Mouse (Mus musculus): ENCODE measurements at regions not wholly inside any gene's neighbourhood (a gene's known extent, or its start where the extent isn't known, plus 50 kb on each side); places are given as distances from the start of the nearest gene placed in this dataset.

DNA sequence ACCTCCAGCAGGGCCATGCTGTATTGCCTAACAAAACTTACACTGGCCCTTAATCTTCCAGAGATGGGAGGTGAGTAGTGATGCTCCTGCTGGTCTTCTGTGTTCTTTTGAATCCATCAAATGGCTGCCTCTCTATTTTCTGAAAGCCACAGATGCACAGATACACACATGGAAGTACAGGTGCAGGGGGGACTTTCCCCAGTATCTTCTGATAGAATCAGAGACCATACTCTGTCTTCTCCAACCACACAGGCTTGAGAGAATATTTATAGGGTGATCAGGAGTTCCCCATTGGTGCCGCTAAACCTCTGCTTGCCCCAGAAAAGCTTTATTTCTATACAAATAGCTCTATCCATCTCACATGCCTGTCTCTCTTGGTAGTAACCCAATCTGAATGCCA is 133.5 kb upstream of the Tbl1xr1 start:
- Histone ChIP-seq H3K4me3 (ENCODE audit: insufficient read depth in 1 of 2, low read depth in 1 of 2, low read length in 2 of 2, poor library complexity in 1 of 2, severe bottlenecking in 1 of 2) (no peak overlapping the region), H3K27ac (ENCODE audit: insufficient read depth, low read depth, low read length, poor library complexity, severe bottlenecking) (no peak overlapping the region), H3K9me3 (ENCODE audit: control insufficient read depth, insufficient read depth, low read depth, low read length) (no peaks in the 10 kb centered on the region), H3K4me1 (ENCODE audit: control insufficient read depth in 2 of 2, insufficient read depth in 2 of 2, low read length in 2 of 2, poor library complexity in 1 of 2) (peaks cover 7 to 9% of the 10 kb centered on the region in 2 experiments; a peak in 3 of 4 replicates), H3K36me3 (ENCODE audit: control insufficient read depth, insufficient read depth, low read length, poor library complexity, severe bottlenecking) (no peaks in the 10 kb centered on the region), H3K9ac (ENCODE audit: insufficient read depth, low read depth, low read length, poor library complexity, severe bottlenecking) (no peak overlapping the region)
- in situ Hi-C loops (cut with MboI; ENCODE audit: low sequenced_read_pairs in 2 of 2, unreplicated experiment in 2 of 2), result no loop called here
- TF ChIP-seq MAFK (IDR thresholded peaks at IDR 0.05; ENCODE audit: insufficient read depth, low read depth, low read length) (no peak), HCFC1 (IDR thresholded peaks at IDR 0.05; ENCODE audit: borderline replicate concordance, insufficient read depth, low read length) (no peak)
- DNase-seq (ENCODE audit: low read depth, low spot score), result no peak

DNA sequence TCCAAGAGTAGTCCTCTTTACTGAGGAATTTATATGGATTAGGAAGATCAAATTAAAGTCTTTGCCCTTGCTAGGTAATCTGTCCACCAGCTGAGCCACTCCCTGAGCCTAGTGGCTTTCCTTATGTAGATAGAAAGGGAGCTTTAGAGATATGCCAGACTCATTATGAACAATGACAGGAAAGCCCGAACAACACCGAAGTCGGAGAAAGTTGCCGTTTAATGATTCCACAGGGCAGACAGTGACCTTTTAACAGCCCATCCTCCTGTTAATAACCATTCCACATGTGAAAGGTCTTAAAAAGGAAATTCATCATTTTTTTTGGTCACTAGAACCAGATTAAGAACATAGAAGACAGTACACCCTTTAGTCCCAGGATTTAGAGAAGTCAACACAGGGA is 130.7 kb upstream of the Tbl1xr1 start:
- H3K36me3 ChIP-seq (ENCODE audit: control insufficient read depth, insufficient read depth, low read length, poor library complexity, severe bottlenecking), result no peaks in the 10 kb centered on the region
- no peak for DNase-seq (ENCODE audit: low read depth, low spot score)
- H3K27ac ChIP-seq (ENCODE audit: insufficient read depth, low read depth, low read length, poor library complexity, severe bottlenecking), result no peak overlapping the region
- in situ Hi-C loops (cut with MboI; ENCODE audit: low sequenced_read_pairs in 2 of 2, unreplicated experiment in 2 of 2), result no loop called here
- peaks cover 8% of the 10 kb centered on the region in 2 experiments; a peak in 1 of 4 replicates for H3K4me1 ChIP-seq (ENCODE audit: control insufficient read depth in 2 of 2, insufficient read depth in 2 of 2, low read length in 2 of 2, poor library complexity in 1 of 2)
- no peak overlapping the region for H3K4me3 ChIP-seq (ENCODE audit: insufficient read depth in 1 of 2, low read depth in 1 of 2, low read length in 2 of 2, poor library complexity in 1 of 2, severe bottlenecking in 1 of 2)
- TF ChIP-seq HCFC1 (IDR thresholded peaks at IDR 0.05; ENCODE audit: borderline replicate concordance, insufficient read depth, low read length) (no peak), MAFK (IDR thresholded peaks at IDR 0.05; ENCODE audit: insufficient read depth, low read depth, low read length) (no peak), ZNF384 (IDR thresholded peaks at IDR 0.05; ENCODE audit: low read depth, low read length) (no peak)
- H3K9ac ChIP-seq (ENCODE audit: insufficient read depth, low read depth, low read length, poor library complexity, severe bottlenecking), result no peak overlapping the region
- no peaks in the 10 kb centered on the region for H3K9me3 ChIP-seq (ENCODE audit: control insufficient read depth, insufficient read depth, low read depth, low read length)

DNA sequence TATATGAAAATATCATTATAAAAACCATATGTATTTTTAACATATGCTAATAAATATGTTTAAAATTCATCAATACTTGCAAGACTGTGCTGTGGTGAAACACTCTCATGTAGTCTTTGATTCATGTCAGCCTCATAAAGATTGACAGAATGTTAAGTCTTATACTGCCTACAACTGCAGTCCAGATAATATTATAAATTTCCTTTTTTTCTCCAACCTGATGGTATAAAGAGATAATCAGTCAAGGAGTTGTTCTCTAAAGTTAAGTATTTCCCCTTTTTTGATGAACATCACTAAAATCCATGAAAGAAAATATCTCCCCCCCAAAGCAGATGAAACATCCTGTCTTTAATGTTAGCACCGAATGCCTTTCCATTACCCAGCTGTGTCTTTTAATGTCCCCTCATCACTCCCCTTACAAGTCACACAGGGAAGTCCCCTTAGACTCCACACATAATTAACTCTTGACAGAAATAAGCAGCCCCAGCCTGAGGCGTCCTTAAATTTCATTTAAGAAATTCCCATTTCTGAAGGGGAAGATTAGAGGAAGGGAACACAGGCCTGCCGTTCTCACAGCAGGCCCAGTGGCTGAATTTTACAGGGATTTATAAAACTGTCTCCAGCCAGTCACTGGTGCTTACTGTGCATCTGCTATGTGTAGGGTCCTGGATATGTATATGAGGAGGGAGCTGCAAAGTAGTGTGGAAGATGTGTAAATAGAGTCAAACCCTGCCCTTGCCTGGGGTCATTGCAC is 129.0 kb upstream of the Tbl1xr1 start:
- no peak overlapping the region for H3K9ac ChIP-seq (ENCODE audit: insufficient read depth, low read depth, low read length, poor library complexity, severe bottlenecking)
- in situ Hi-C loops (cut with MboI; ENCODE audit: low sequenced_read_pairs in 2 of 2, unreplicated experiment in 2 of 2), result no loop called here
- H3K27ac ChIP-seq (ENCODE audit: insufficient read depth, low read depth, low read length, poor library complexity, severe bottlenecking), result no peak overlapping the region
- H3K36me3 ChIP-seq (ENCODE audit: control insufficient read depth, insufficient read depth, low read length, poor library complexity, severe bottlenecking), result no peaks in the 10 kb centered on the region
- no peak overlapping the region for H3K4me3 ChIP-seq (ENCODE audit: insufficient read depth in 1 of 2, low read depth in 1 of 2, low read length in 2 of 2, poor library complexity in 1 of 2, severe bottlenecking in 1 of 2)
- DNase-seq (ENCODE audit: low read depth, low spot score), result no peak
- H3K4me1 ChIP-seq (ENCODE audit: control insufficient read depth in 2 of 2, insufficient read depth in 2 of 2, low read length in 2 of 2, poor library complexity in 1 of 2), result peaks cover 8% of the 10 kb centered on the region in 2 experiments; a peak in 1 of 4 replicates
- TF ChIP-seq ZC3H11A (IDR thresholded peaks at IDR 0.05; ENCODE audit: borderline replicate concordance, low read depth, low read length) (no peak), CHD2 (IDR thresholded peaks at IDR 0.05; ENCODE audit: low read depth, low read length) (no peak), MAFK (IDR thresholded peaks at IDR 0.05; ENCODE audit: insufficient read depth, low read depth, low read length) (no peak), ZNF384 (IDR thresholded peaks at IDR 0.05; ENCODE audit: low read depth, low read length) (no peak), HCFC1 (IDR thresholded peaks at IDR 0.05; ENCODE audit: borderline replicate concordance, insufficient read depth, low read length) (no peak)
- no peaks in the 10 kb centered on the region for H3K9me3 ChIP-seq (ENCODE audit: control insufficient read depth, insufficient read depth, low read depth, low read length)

DNA sequence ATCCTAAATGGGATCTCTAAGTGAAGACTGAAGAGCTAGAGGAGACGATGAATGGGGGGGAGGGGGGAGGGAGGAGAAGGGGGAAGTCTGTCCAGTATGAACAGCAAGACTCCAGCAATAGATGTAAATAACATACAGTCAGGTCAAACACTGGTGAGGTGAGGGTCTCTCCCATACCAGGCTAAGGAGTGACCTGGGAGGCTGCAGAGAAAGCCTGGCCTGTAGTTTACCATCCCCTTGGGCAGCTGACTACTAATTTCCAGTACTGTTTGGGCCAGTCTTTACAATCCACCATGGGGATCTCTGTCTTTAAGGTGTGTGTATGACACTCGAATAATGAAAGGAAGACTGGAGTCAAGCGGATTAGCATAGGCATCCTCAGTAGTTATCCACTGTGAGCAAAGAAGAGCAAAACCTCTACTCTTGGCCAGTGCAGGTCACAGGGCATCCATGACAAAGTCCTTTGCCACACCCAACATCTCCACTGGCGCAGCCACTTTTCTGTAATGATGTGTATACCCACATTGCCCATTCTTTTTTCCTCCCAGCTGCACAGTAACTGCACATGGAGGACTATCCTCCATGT is 128.3 kb upstream of the Tbl1xr1 start:
- peaks cover 8 to 10% of the 10 kb centered on the region in 2 experiments; a peak in 1 of 4 replicates for H3K4me1 ChIP-seq (ENCODE audit: control insufficient read depth in 2 of 2, insufficient read depth in 2 of 2, low read length in 2 of 2, poor library complexity in 1 of 2)
- H3K9ac ChIP-seq (ENCODE audit: insufficient read depth, low read depth, low read length, poor library complexity, severe bottlenecking), result no peak overlapping the region
- H3K9me3 ChIP-seq (ENCODE audit: control insufficient read depth, insufficient read depth, low read depth, low read length), result no peaks in the 10 kb centered on the region
- DNase-seq (ENCODE audit: low read depth, low spot score), result no peak
- no peak overlapping the region for H3K4me3 ChIP-seq (ENCODE audit: insufficient read depth in 1 of 2, low read depth in 1 of 2, low read length in 2 of 2, poor library complexity in 1 of 2, severe bottlenecking in 1 of 2)
- H3K36me3 ChIP-seq (ENCODE audit: control insufficient read depth, insufficient read depth, low read length, poor library complexity, severe bottlenecking), result no peaks in the 10 kb centered on the region
- TF ChIP-seq ZNF384 (IDR thresholded peaks at IDR 0.05; ENCODE audit: low read depth, low read length) (no peak), MAFK (IDR thresholded peaks at IDR 0.05; ENCODE audit: insufficient read depth, low read depth, low read length) (no peak), HCFC1 (IDR thresholded peaks at IDR 0.05; ENCODE audit: borderline replicate concordance, insufficient read depth, low read length) (no peak), CHD2 (IDR thresholded peaks at IDR 0.05; ENCODE audit: low read depth, low read length) (no peak), ZC3H11A (IDR thresholded peaks at IDR 0.05; ENCODE audit: borderline replicate concordance, low read depth, low read length) (no peak)
- no peak overlapping the region for H3K27ac ChIP-seq (ENCODE audit: insufficient read depth, low read depth, low read length, poor library complexity, severe bottlenecking)
- in situ Hi-C loops (cut with MboI; ENCODE audit: low sequenced_read_pairs in 2 of 2, unreplicated experiment in 2 of 2), result no loop called here

Measured in ES-E14 (cell line).